Mouse (Mus musculus) MEL (cell line): ENCODE data around the gene Lrba.

Experiments
- CHD1 ChIP-seq: IDR thresholded peaks from 2 replicates; pipeline ENCODE4 v1.6.1; 2012; ENCODE audit warnings: low read depth, mild to moderate bottlenecking, inconsistent platforms, low read length, improper control_type of control experiment
- CHD2 ChIP-seq: IDR thresholded peaks from 2 replicates; pipeline ENCODE4 v1.6.1; 2011; ENCODE audit warnings: low read length, improper control_type of control experiment
- CTCF ChIP-seq, 3 experiments: IDR thresholded peaks in 2 of 3; conservative IDR thresholded peaks in 1 of 3; 2 replicates each; pipeline ENCODE4 v1.5.1; 2011 to 2012; ENCODE audit warnings: low read length in 3 of 3, low read depth in 2 of 3, mild to moderate bottlenecking in 2 of 3, improper control_type of control experiment in 1 of 3, inconsistent platforms in 1 of 3, mixed read lengths in 1 of 3, moderate library complexity in 1 of 3; ENCODE audit not compliant: control insufficient read depth in 1 of 3, insufficient read depth in 1 of 3, poor library complexity in 1 of 3, severe bottlenecking in 1 of 3
- ELF1 ChIP-seq: IDR thresholded peaks from 2 replicates; pipeline ENCODE4 v1.6.1; 2014; ENCODE audit warnings: low read depth, mild to moderate bottlenecking, inconsistent platforms, low read length, improper control_type of control experiment, moderate library complexity
- EP300 ChIP-seq, 2 experiments: IDR thresholded peaks; 2 replicates each; pipeline ENCODE4 v1.6.1; 2011; ENCODE audit warnings: improper control_type of control experiment in 2 of 2, low read length in 2 of 2, low read depth in 1 of 2, mild to moderate bottlenecking in 1 of 2
- GATA1 ChIP-seq: IDR thresholded peaks from 2 replicates; pipeline ENCODE4 v1.6.1; 2011; ENCODE audit warnings: low read depth, low read length, improper control_type of control experiment
- JUND ChIP-seq: IDR thresholded peaks from 2 replicates; pipeline ENCODE4 v1.6.1; 2011; ENCODE audit warnings: low read depth, mild to moderate bottlenecking, improper control_type of control experiment, low read length
- MAFK ChIP-seq: IDR thresholded peaks from 2 replicates; pipeline ENCODE4 v1.6.1; 2011; ENCODE audit warnings: low read depth, mild to moderate bottlenecking, low read length, improper control_type of control experiment, borderline replicate concordance
- MAX ChIP-seq: IDR thresholded peaks from 2 replicates; pipeline ENCODE4 v1.6.1; 2011; ENCODE audit warnings: low read length, improper control_type of control experiment
- MXI1 ChIP-seq: IDR thresholded peaks from 2 replicates; pipeline ENCODE4 v1.6.1; 2011; ENCODE audit warnings: mild to moderate bottlenecking, low read depth, low read length, improper control_type of control experiment
- MYB ChIP-seq: IDR thresholded peaks from 2 replicates; pipeline ENCODE4 v1.6.1; 2011; ENCODE audit warnings: mild to moderate bottlenecking, low read depth, low read length, improper control_type of control experiment
- POLR2A ChIP-seq, 2 experiments: IDR thresholded peaks; 2 replicates each; pipeline ENCODE4 v1.6.1; 2011 to 2012; ENCODE audit warnings: low read length in 2 of 2, mild to moderate bottlenecking in 2 of 2, control low read depth in 1 of 2, improper control_type of control experiment in 1 of 2, low read depth in 1 of 2, moderate library complexity in 1 of 2; ENCODE audit not compliant: control insufficient read depth in 1 of 2, insufficient read depth in 1 of 2, poor library complexity in 1 of 2
- SMC3 ChIP-seq: IDR thresholded peaks from 2 replicates; pipeline ENCODE4 v1.6.1; 2011; ENCODE audit warnings: low read depth, low read length, improper control_type of control experiment
- TAL1 ChIP-seq: IDR thresholded peaks from 2 replicates; pipeline ENCODE4 v1.6.1; 2012; ENCODE audit warnings: mild to moderate bottlenecking, inconsistent platforms, low read length, moderate library complexity, mixed read lengths

DNA sequence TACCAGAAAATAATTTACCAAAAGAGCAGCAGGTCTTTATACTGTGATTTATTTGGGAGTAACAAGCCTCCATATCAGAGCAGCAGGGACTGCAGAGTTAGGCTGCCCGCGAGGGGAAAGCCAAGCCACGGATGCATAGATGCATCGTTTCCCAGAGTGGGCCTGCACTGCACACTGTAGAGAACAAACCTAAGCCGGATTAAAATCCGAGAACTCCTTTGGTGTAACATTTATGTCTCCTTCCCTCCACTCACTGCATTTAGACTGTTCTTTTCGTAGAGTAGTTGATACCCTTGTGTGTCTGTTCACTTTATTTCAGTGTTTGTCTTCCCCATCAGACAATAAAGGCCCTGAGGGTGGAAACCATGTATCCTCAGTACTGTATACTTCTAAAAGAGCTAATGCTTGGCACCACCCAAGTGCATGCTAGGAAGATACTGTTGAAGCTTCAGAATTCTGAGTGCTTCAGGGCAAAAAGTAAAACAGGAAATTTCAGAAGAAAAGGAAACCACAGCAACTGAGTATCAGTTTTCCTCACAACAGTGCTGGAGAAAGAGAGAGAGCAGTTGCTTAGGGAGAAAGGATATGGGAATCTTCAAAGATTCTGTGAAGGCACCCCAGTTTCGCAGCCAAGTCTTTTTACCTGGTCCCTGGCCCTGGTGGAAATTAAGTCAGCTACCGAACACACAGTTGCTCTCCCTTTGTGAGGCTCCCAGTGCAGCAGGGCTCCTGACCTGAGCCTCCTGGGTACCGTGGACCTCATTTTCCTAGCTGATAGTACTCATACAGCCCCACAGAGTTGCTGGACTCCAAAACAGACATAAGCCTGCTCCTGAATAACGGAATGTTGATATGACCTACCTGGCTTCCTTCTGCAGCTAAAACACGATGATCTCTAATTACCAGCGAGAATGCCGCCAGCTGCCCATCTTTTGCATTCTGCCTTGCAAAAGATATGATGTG is 530.4 kb downstream of the Lrba start:
- no peak for TF ChIP-seq TAL1
- TF ChIP-seq MAFK: no peak
- no peak for TF ChIP-seq ELF1
- TF ChIP-seq CHD2: no peak
- TF ChIP-seq CTCF (IDR thresholded peaks at IDR 0.05 in 2 of 3, conservative IDR thresholded peaks at IDR 0.05 in 1 of 3; ENCODE audit: control insufficient read depth in 1 of 3, insufficient read depth in 1 of 3, low read depth in 2 of 3, low read length in 3 of 3, poor library complexity in 1 of 3, severe bottlenecking in 1 of 3): no peak
- TF ChIP-seq JUND: no peak
- no peak for TF ChIP-seq MXI1
- no peak for TF ChIP-seq CHD1
- no peak for TF ChIP-seq EP300 (IDR thresholded peaks at IDR 0.05; ENCODE audit: low read depth in 1 of 2, low read length in 2 of 2)
- no peak for TF ChIP-seq POLR2A (IDR thresholded peaks at IDR 0.05; ENCODE audit: control insufficient read depth in 1 of 2, insufficient read depth in 1 of 2, low read depth in 1 of 2, low read length in 2 of 2, poor library complexity in 1 of 2)
- TF ChIP-seq MYB: no peak
- TF ChIP-seq SMC3: no peak
- TF ChIP-seq GATA1: no peak
- no peak for TF ChIP-seq MAX
